Mouse (Mus musculus) MEL (cell line): Measurements from ENCODE around the gene Rpl7l1. TPM values are rescaled to one million over a fixed set of nuclear protein-coding genes. Genes with fewer than 3 reads are reported as not detected.

Source experiments
- DNase-seq: peaks from one replicate; pipeline ENCODE4 v3.0.0; 2011; ENCODE audit warnings: low read depth, low spot score
- H3K27ac ChIP-seq: 2 replicates; pipeline ENCODE4 v1.5.1; 2012; ENCODE audit warnings: low read depth, mild to moderate bottlenecking, control low read depth, low read length, moderate library complexity; ENCODE audit not compliant: control insufficient read depth
- H3K27me3 ChIP-seq, 2 experiments: fragments of 150-350 bp in 1 of 2; sonication (generic) in 1 of 2; 2 replicates each; pipeline ENCODE4 v1.6.1; 2012; ENCODE audit warnings: low read length in 2 of 2, mild to moderate bottlenecking in 2 of 2, improper control_type of control experiment in 1 of 2, moderate library complexity in 1 of 2; ENCODE audit not compliant: insufficient read depth in 2 of 2, control insufficient read depth in 1 of 2
- H3K36me3 ChIP-seq, 2 experiments: 2 replicates each; pipeline ENCODE4 v1.6.1; 2012 to 2014; ENCODE audit warnings: low read length in 2 of 2, improper control_type of control experiment in 1 of 2, inconsistent platforms in 1 of 2, mild to moderate bottlenecking in 1 of 2; ENCODE audit not compliant: insufficient read depth in 2 of 2, control insufficient read depth in 1 of 2
- H3K4me1 ChIP-seq, 2 experiments: fragments of 150-350 bp in 1 of 2; sonication (generic) in 1 of 2; 2 replicates each; pipeline ENCODE4 v1.6.1; 2012; ENCODE audit warnings: low read length in 2 of 2, improper control_type of control experiment in 1 of 2, mild to moderate bottlenecking in 1 of 2; ENCODE audit not compliant: insufficient read depth in 2 of 2, control insufficient read depth in 1 of 2
- H3K4me3 ChIP-seq, 2 experiments: fragments of 150-350 bp in 1 of 2; sonication (generic) in 1 of 2; 2 replicates each; pipeline ENCODE4 v1.5.1; 2012; ENCODE audit warnings: low read depth in 2 of 2, low read length in 2 of 2, mild to moderate bottlenecking in 2 of 2, moderate library complexity in 2 of 2, control low read depth in 1 of 2, improper control_type of control experiment in 1 of 2; ENCODE audit not compliant: control insufficient read depth in 1 of 2, insufficient read depth in 1 of 2
- H3K79me2 ChIP-seq: 2 replicates; pipeline ENCODE4 v1.6.1; 2012; ENCODE audit warnings: mild to moderate bottlenecking, low read length, moderate library complexity; ENCODE audit not compliant: control insufficient read depth, poor library complexity, insufficient read depth
- H3K9ac ChIP-seq: 2 replicates; pipeline ENCODE4 v1.6.1; 2012; ENCODE audit warnings: low read depth, mild to moderate bottlenecking, control low read depth, low read length, moderate library complexity; ENCODE audit not compliant: control insufficient read depth, poor library complexity, severe bottlenecking
- H3K9me3 ChIP-seq: fragments of 150-350 bp; sonication (generic); replicated peaks from 2 replicates; pipeline ENCODE4 v1.6.1; 2012; ENCODE audit warnings: mild to moderate bottlenecking, low read length, improper control_type of control experiment, moderate library complexity; ENCODE audit not compliant: insufficient read depth
- BHLHE40 ChIP-seq: IDR thresholded peaks from 2 replicates; pipeline ENCODE4 v1.6.1; 2012; ENCODE audit warnings: low read depth, mild to moderate bottlenecking, inconsistent platforms, low read length, improper control_type of control experiment, borderline replicate concordance
- CHD1 ChIP-seq: IDR thresholded peaks from 2 replicates; pipeline ENCODE4 v1.6.1; 2012; ENCODE audit warnings: low read depth, mild to moderate bottlenecking, inconsistent platforms, low read length, improper control_type of control experiment
- CHD2 ChIP-seq: IDR thresholded peaks from 2 replicates; pipeline ENCODE4 v1.6.1; 2011; ENCODE audit warnings: low read length, improper control_type of control experiment
- CTCF ChIP-seq, 3 experiments: IDR thresholded peaks in 2 of 3; conservative IDR thresholded peaks in 1 of 3; 2 replicates each; pipeline ENCODE4 v1.5.1; 2011 to 2012; ENCODE audit warnings: low read length in 3 of 3, low read depth in 2 of 3, mild to moderate bottlenecking in 2 of 3, improper control_type of control experiment in 1 of 3, inconsistent platforms in 1 of 3, mixed read lengths in 1 of 3, moderate library complexity in 1 of 3; ENCODE audit not compliant: control insufficient read depth in 1 of 3, insufficient read depth in 1 of 3, poor library complexity in 1 of 3, severe bottlenecking in 1 of 3
- E2F4 ChIP-seq: IDR thresholded peaks from 2 replicates; pipeline ENCODE4 v1.6.1; 2011; ENCODE audit warnings: low read depth, low read length, improper control_type of control experiment, borderline replicate concordance
- ELF1 ChIP-seq: IDR thresholded peaks from 2 replicates; pipeline ENCODE4 v1.6.1; 2014; ENCODE audit warnings: low read depth, mild to moderate bottlenecking, inconsistent platforms, low read length, improper control_type of control experiment, moderate library complexity
- EP300 ChIP-seq, 2 experiments: IDR thresholded peaks; 2 replicates each; pipeline ENCODE4 v1.6.1; 2011; ENCODE audit warnings: improper control_type of control experiment in 2 of 2, low read length in 2 of 2, low read depth in 1 of 2, mild to moderate bottlenecking in 1 of 2
- ETS1 ChIP-seq: IDR thresholded peaks from 2 replicates; pipeline ENCODE4 v1.6.1; 2012; ENCODE audit warnings: low read depth, mild to moderate bottlenecking, inconsistent platforms, low read length, improper control_type of control experiment, moderate library complexity
- GATA1 ChIP-seq: IDR thresholded peaks from 2 replicates; pipeline ENCODE4 v1.6.1; 2011; ENCODE audit warnings: low read depth, low read length, improper control_type of control experiment
- HCFC1 ChIP-seq: IDR thresholded peaks from 2 replicates; pipeline ENCODE4 v1.6.1; 2012; ENCODE audit warnings: low read depth, mild to moderate bottlenecking, inconsistent platforms, low read length, improper control_type of control experiment, moderate library complexity
- JUND ChIP-seq: IDR thresholded peaks from 2 replicates; pipeline ENCODE4 v1.6.1; 2011; ENCODE audit warnings: low read depth, mild to moderate bottlenecking, improper control_type of control experiment, low read length
- MAFK ChIP-seq: IDR thresholded peaks from 2 replicates; pipeline ENCODE4 v1.6.1; 2011; ENCODE audit warnings: low read depth, mild to moderate bottlenecking, low read length, improper control_type of control experiment, borderline replicate concordance
- MAX ChIP-seq: IDR thresholded peaks from 2 replicates; pipeline ENCODE4 v1.6.1; 2011; ENCODE audit warnings: low read length, improper control_type of control experiment
- MAZ ChIP-seq: IDR thresholded peaks from 2 replicates; pipeline ENCODE4 v1.6.1; 2012; ENCODE audit warnings: low read depth, mild to moderate bottlenecking, inconsistent platforms, low read length, improper control_type of control experiment
- MEF2A ChIP-seq: IDR thresholded peaks from 2 replicates; pipeline ENCODE4 v1.6.1; 2014; ENCODE audit warnings: low read depth, mild to moderate bottlenecking, inconsistent platforms, low read length, improper control_type of control experiment; ENCODE audit not compliant: poor library complexity, insufficient replicate concordance, severe bottlenecking; ENCODE audit errors: extremely low read depth
- MXI1 ChIP-seq: IDR thresholded peaks from 2 replicates; pipeline ENCODE4 v1.6.1; 2011; ENCODE audit warnings: mild to moderate bottlenecking, low read depth, low read length, improper control_type of control experiment
- MYB ChIP-seq: IDR thresholded peaks from 2 replicates; pipeline ENCODE4 v1.6.1; 2011; ENCODE audit warnings: mild to moderate bottlenecking, low read depth, low read length, improper control_type of control experiment
- MYC ChIP-seq: IDR thresholded peaks from 2 replicates; pipeline ENCODE4 v1.6.1; 2011; ENCODE audit warnings: low read depth, mild to moderate bottlenecking, low read length, improper control_type of control experiment, moderate library complexity
- POLR2A ChIP-seq, 2 experiments: IDR thresholded peaks; 2 replicates each; pipeline ENCODE4 v1.6.1; 2011 to 2012; ENCODE audit warnings: low read length in 2 of 2, mild to moderate bottlenecking in 2 of 2, control low read depth in 1 of 2, improper control_type of control experiment in 1 of 2, low read depth in 1 of 2, moderate library complexity in 1 of 2; ENCODE audit not compliant: control insufficient read depth in 1 of 2, insufficient read depth in 1 of 2, poor library complexity in 1 of 2
- POLR2AphosphoS2 ChIP-seq: IDR thresholded peaks from 2 replicates; pipeline ENCODE4 v1.6.1; 2011; ENCODE audit warnings: low read length, improper control_type of control experiment
- RAD21 ChIP-seq: IDR thresholded peaks from 2 replicates; pipeline ENCODE4 v1.6.1; 2011; ENCODE audit warnings: mild to moderate bottlenecking, low read depth, low read length, improper control_type of control experiment
- RCOR1 ChIP-seq: IDR thresholded peaks from 2 replicates; pipeline ENCODE4 v1.6.1; 2012; ENCODE audit warnings: low read depth, mild to moderate bottlenecking, inconsistent platforms, low read length, improper control_type of control experiment
- SIN3A ChIP-seq: IDR thresholded peaks from 2 replicates; pipeline ENCODE4 v1.6.1; 2012; ENCODE audit warnings: low read length, improper control_type of control experiment, inconsistent platforms
- SMC3 ChIP-seq: IDR thresholded peaks from 2 replicates; pipeline ENCODE4 v1.6.1; 2011; ENCODE audit warnings: low read depth, low read length, improper control_type of control experiment
- TAL1 ChIP-seq: IDR thresholded peaks from 2 replicates; pipeline ENCODE4 v1.6.1; 2012; ENCODE audit warnings: mild to moderate bottlenecking, inconsistent platforms, low read length, moderate library complexity, mixed read lengths
- TBP ChIP-seq: IDR thresholded peaks from 2 replicates; pipeline ENCODE4 v1.8.0; 2011; ENCODE audit warnings: low read depth, low read length, improper control_type of control experiment
- TCF12 ChIP-seq: IDR thresholded peaks from 2 replicates; pipeline ENCODE4 v1.6.1; 2014; ENCODE audit warnings: low read depth, mild to moderate bottlenecking, inconsistent platforms, low read length, improper control_type of control experiment, moderate library complexity
- USF1 ChIP-seq: IDR thresholded peaks from 2 replicates; pipeline ENCODE4 v1.6.1; 2014; ENCODE audit warnings: low read depth, mild to moderate bottlenecking, inconsistent platforms, low read length, improper control_type of control experiment, moderate library complexity
- USF2 ChIP-seq, 2 experiments: IDR thresholded peaks; 2 replicates each; pipeline ENCODE4 v1.6.1; 2011 to 2012; ENCODE audit warnings: improper control_type of control experiment in 2 of 2, low read length in 2 of 2, borderline replicate concordance in 1 of 2, inconsistent platforms in 1 of 2, low read depth in 1 of 2, mild to moderate bottlenecking in 1 of 2; ENCODE audit not compliant: insufficient read depth in 1 of 2
- ZKSCAN1 ChIP-seq: IDR thresholded peaks from 2 replicates; pipeline ENCODE4 v1.6.1; 2012; ENCODE audit warnings: low read depth, mild to moderate bottlenecking, inconsistent platforms, low read length, improper control_type of control experiment, moderate library complexity
- ZMIZ1 ChIP-seq: IDR thresholded peaks from 2 replicates; pipeline ENCODE4 v1.6.1; 2012; ENCODE audit warnings: low read depth, mild to moderate bottlenecking, inconsistent platforms, low read length, improper control_type of control experiment, moderate library complexity
- ZNF384 ChIP-seq: IDR thresholded peaks from 2 replicates; pipeline ENCODE4 v1.6.1; 2012; ENCODE audit warnings: low read depth, mild to moderate bottlenecking, inconsistent platforms, low read length, improper control_type of control experiment
- polyA plus RNA-seq, 2 experiments: library from polyadenylated mRNA; stranded (reverse) in 1 of 2; unstranded in 1 of 2; fragments of >175 nt in 1 of 2; fragments of >200 nt in 1 of 2; gene quantifications; 2 replicates each; pipeline versions ENCODE4 v1.2.1 to v1.2.4; 2012; ENCODE audit warnings: low replicate concordance in 2 of 2, low read depth in 1 of 2; ENCODE audit not compliant: insufficient read length in 2 of 2, insufficient read depth in 1 of 2, missing spikeins in 1 of 2
- total RNA-seq: library from RNA; depleted of rRNA; stranded (reverse); fragments of 300-350 nt; gene quantifications from 2 replicates; pipeline ENCODE4 v1.2.3, GENCODE M21; 2012

Rpl7l1 gene
- total and polyA plus RNA-seq, 3 experiments: 166 to 342 (median 174) TPM

- Histone ChIP-seq H3K79me2 (peaks cover 10% of the 10 kb centered on the region), H3K9ac (peak overlapping the region; percentile 96), H3K27me3 (no peaks in the 10 kb centered on the region), H3K4me3 (peak overlapping the region; percentile 69 to 91), H3K9me3 (no peaks in the 10 kb centered on the region), H3K27ac (peak overlapping the region; percentile 90), H3K4me1 (peaks cover 0 to 7% of the 10 kb centered on the region in 2 experiments; a peak in 1 of 4 replicates), H3K36me3 (no peaks in the 10 kb centered on the region; a peak in 1 of 4 replicates)
- 0 out of 2 replicates have a peak, but pooled peaks have one; percentile 13 for TF ChIP-seq GATA1
- TF ChIP-seq E2F4: no peak
- no peak for TF ChIP-seq ETS1
- 0 out of 2 replicates have a peak, but pooled peaks have one; percentile 53 for TF ChIP-seq SIN3A
- peak in 1 of 2 experiments; percentile 62; a peak in 2 of 4 replicates for TF ChIP-seq POLR2A (IDR thresholded peaks at IDR 0.05; ENCODE audit: control insufficient read depth in 1 of 2, insufficient read depth in 1 of 2, low read depth in 1 of 2, low read length in 2 of 2, poor library complexity in 1 of 2)
- TF ChIP-seq JUND: no peak
- 0 out of 2 replicates have a peak, but pooled peaks have one; percentile 22 for TF ChIP-seq MYC
- TF ChIP-seq USF2 (IDR thresholded peaks at IDR 0.05; ENCODE audit: borderline replicate concordance in 1 of 2, insufficient read depth in 1 of 2, low read depth in 1 of 2, low read length in 2 of 2): no peak
- TF ChIP-seq MYB: 0 out of 2 replicates have a peak, but pooled peaks have one; percentile 18
- no peak for TF ChIP-seq ZNF384
- TF ChIP-seq POLR2AphosphoS2: peak; percentile 93
- peak; percentile 3; the same call in 1 of the 2 replicates for TF ChIP-seq MXI1
- TF ChIP-seq BHLHE40: 0 out of 2 replicates have a peak, but pooled peaks have one; percentile 4
- no peak for TF ChIP-seq MEF2A
- no peak for TF ChIP-seq TAL1
- TF ChIP-seq EP300 (IDR thresholded peaks at IDR 0.05; ENCODE audit: low read depth in 1 of 2, low read length in 2 of 2): no peak
- TF ChIP-seq MAZ: no peak
- TF ChIP-seq ZMIZ1: peak; percentile 66
- TF ChIP-seq CHD1: no peak
- no peak for TF ChIP-seq ELF1
- no peak for TF ChIP-seq SMC3
- peak; percentile 10 for TF ChIP-seq RAD21
- TF ChIP-seq MAX: no peak
- 0 out of 2 replicates have a peak, but pooled peaks have one; percentile 31 for TF ChIP-seq HCFC1
- TF ChIP-seq MAFK: no peak
- no peak; the same call in 1 of the 2 replicates for TF ChIP-seq ZKSCAN1
- TF ChIP-seq CTCF (IDR thresholded peaks at IDR 0.05 in 2 of 3, conservative IDR thresholded peaks at IDR 0.05 in 1 of 3; ENCODE audit: control insufficient read depth in 1 of 3, insufficient read depth in 1 of 3, low read depth in 2 of 3, low read length in 3 of 3, poor library complexity in 1 of 3, severe bottlenecking in 1 of 3): peak in 1 of 3 experiments; percentile 54; a peak in 3 of 6 replicates
- TF ChIP-seq USF1: no peak
- 0 out of 2 replicates have a peak, but pooled peaks have one; percentile 20 for TF ChIP-seq CHD2
- TF ChIP-seq TBP: no peak; the same call in 1 of the 2 replicates
- TF ChIP-seq RCOR1: no peak
- no peak for TF ChIP-seq TCF12
- DNase-seq: peak; percentile 73
These were observed 9.0 kb downstream of the Rpl7l1 start for GRCm38 (mm10) chr17:46773278-46774130.
